Mouse (Mus musculus): ENCODE measurements around the gene Olfr373. TPM values are rescaled to one million over a fixed set of nuclear protein-coding genes. Genes with fewer than 3 reads are reported as not detected.

Gene Olfr373
- polyA plus RNA-seq, 1 experiment from 2014 or later: 0.05 TPM

- no peaks in the 10 kb centered on the region for H3K27me3 ChIP-seq
- H3K4me2 ChIP-seq (replicated peaks): peak overlapping the region; percentile 83
- peak overlapping the region; percentile 84 for H3K4me3 ChIP-seq (replicated peaks)
- H3K9me3 ChIP-seq: no peaks in the 10 kb centered on the region
- peak; percentile 84 for ATAC-seq
- H3K27ac ChIP-seq: peak overlapping the region; percentile 90
- peak overlapping the region; percentile 92 for H3K9ac ChIP-seq (replicated peaks)
- WGBS: under 1% methylated on average over 62 of the region's 62 CpGs
- peaks cover 22% of the 10 kb centered on the region for H3K36me3 ChIP-seq
- peaks cover 19% of the 10 kb centered on the region for H3K4me1 ChIP-seq (replicated peaks)
Measured at GRCm38 (mm10) chr8:72135446-72136301, 52.7 kb downstream of the Olfr373 start.

GRCm38 (mm10) chr8:72136302-72136978 lies 53.5 kb downstream of the Olfr373 start:
- WGBS: under 1% methylated on average over 18 of the region's 18 CpGs
- H3K4me3 ChIP-seq (replicated peaks): peak overlapping the region; percentile 84
- H3K9me3 ChIP-seq: no peaks in the 10 kb centered on the region
- H3K4me2 ChIP-seq (replicated peaks): peak overlapping the region; percentile 83
- no peaks in the 10 kb centered on the region for H3K27me3 ChIP-seq
- ATAC-seq: peak; percentile 21
- peaks cover 29% of the 10 kb centered on the region for H3K36me3 ChIP-seq
- peaks cover 19% of the 10 kb centered on the region for H3K4me1 ChIP-seq (replicated peaks)
- H3K9ac ChIP-seq (replicated peaks): peak overlapping the region; percentile 92
- H3K27ac ChIP-seq: peak overlapping the region; percentile 90

GRCm38 (mm10) chr8:72137431-72137830 lies 54.5 kb downstream of the Olfr373 start:
- no peak for ATAC-seq
- Histone ChIP-seq H3K4me1 (replicated peaks) (peaks cover 19% of the 10 kb centered on the region), H3K9ac (replicated peaks) (no peak overlapping the region), H3K27me3 (no peaks in the 10 kb centered on the region), H3K4me3 (replicated peaks) (no peak overlapping the region), H3K4me2 (replicated peaks) (peak overlapping the region; percentile 83), H3K36me3 (peaks cover 39% of the 10 kb centered on the region), H3K27ac (no peak overlapping the region), H3K9me3 (no peaks in the 10 kb centered on the region)
- WGBS: 92% methylated on average over 2 of the region's 2 CpGs

- Histone ChIP-seq H3K4me3 (replicated peaks) (no peak overlapping the region), H3K9me3 (no peaks in the 10 kb centered on the region), H3K4me1 (replicated peaks) (peaks cover 19% of the 10 kb centered on the region), H3K9ac (replicated peaks) (no peak overlapping the region), H3K27ac (no peak overlapping the region), H3K36me3 (peaks cover 49% of the 10 kb centered on the region), H3K27me3 (no peaks in the 10 kb centered on the region), H3K4me2 (replicated peaks) (no peak overlapping the region)
- WGBS: 96% methylated on average over 5 of the region's 5 CpGs
- ATAC-seq: no peak
Measured at GRCm38 (mm10) chr8:72138456-72138855, 55.5 kb downstream of the Olfr373 start.

GRCm38 (mm10) chr8:72143256-72143824 lies 60.4 kb downstream of the Olfr373 start:
- no peak overlapping the region for H3K9ac ChIP-seq (replicated peaks)
- no peaks in the 10 kb centered on the region for H3K9me3 ChIP-seq
- H3K4me2 ChIP-seq (replicated peaks): no peak overlapping the region
- no peaks in the 10 kb centered on the region for H3K27me3 ChIP-seq
- H3K36me3 ChIP-seq: peaks cover 93% of the 10 kb centered on the region
- no peaks in the 10 kb centered on the region for H3K4me1 ChIP-seq (replicated peaks)
- no peak overlapping the region for H3K4me3 ChIP-seq (replicated peaks)
- no peak overlapping the region for H3K27ac ChIP-seq
- 95% methylated on average over 13 of the region's 13 CpGs for WGBS
- ATAC-seq: no peak

GRCm38 (mm10) chr8:72144345-72144975 lies 61.5 kb downstream of the Olfr373 start:
- Histone ChIP-seq H3K4me3 (replicated peaks) (no peak overlapping the region), H3K27ac (no peak overlapping the region), H3K4me1 (replicated peaks) (no peaks in the 10 kb centered on the region), H3K9ac (replicated peaks) (no peak overlapping the region), H3K9me3 (no peaks in the 10 kb centered on the region), H3K27me3 (no peaks in the 10 kb centered on the region), H3K36me3 (peaks cover 92% of the 10 kb centered on the region), H3K4me2 (replicated peaks) (no peak overlapping the region)
- 90% methylated on average over 5 of the region's 5 CpGs for WGBS
- ATAC-seq: no peak

GRCm38 (mm10) chr8:72145511-72145910 lies 62.5 kb downstream of the Olfr373 start:
- H3K4me3 ChIP-seq (replicated peaks): no peak overlapping the region
- no peak overlapping the region for H3K27ac ChIP-seq
- no peak overlapping the region for H3K9ac ChIP-seq (replicated peaks)
- 93% methylated on average over 3 of the region's 3 CpGs for WGBS
- peaks cover 91% of the 10 kb centered on the region for H3K36me3 ChIP-seq
- H3K9me3 ChIP-seq: no peaks in the 10 kb centered on the region
- no peak for ATAC-seq
- H3K4me2 ChIP-seq (replicated peaks): no peak overlapping the region
- no peaks in the 10 kb centered on the region for H3K4me1 ChIP-seq (replicated peaks)
- no peaks in the 10 kb centered on the region for H3K27me3 ChIP-seq

- Histone ChIP-seq H3K36me3 (peaks cover 88% of the 10 kb centered on the region), H3K27ac (no peak overlapping the region), H3K4me1 (replicated peaks) (no peaks in the 10 kb centered on the region), H3K27me3 (no peaks in the 10 kb centered on the region), H3K4me3 (replicated peaks) (no peak overlapping the region), H3K9me3 (no peaks in the 10 kb centered on the region), H3K4me2 (replicated peaks) (no peak overlapping the region), H3K9ac (replicated peaks) (0 out of 2 replicates have a peak overlapping the region, but pooled peaks have one; percentile 10)
- no peak for ATAC-seq
- WGBS: 96% methylated on average over 1 of the region's 1 CpGs
Measured at GRCm38 (mm10) chr8:72146056-72146455, 63.1 kb downstream of the Olfr373 start.

GRCm38 (mm10) chr8:72146556-72146955 lies 63.6 kb downstream of the Olfr373 start:
- no peak overlapping the region for H3K9ac ChIP-seq (replicated peaks)
- H3K4me3 ChIP-seq (replicated peaks): no peak overlapping the region
- H3K9me3 ChIP-seq: no peaks in the 10 kb centered on the region
- no peak overlapping the region for H3K27ac ChIP-seq
- H3K27me3 ChIP-seq: no peaks in the 10 kb centered on the region
- no peaks in the 10 kb centered on the region for H3K4me1 ChIP-seq (replicated peaks)
- no peak overlapping the region for H3K4me2 ChIP-seq (replicated peaks)
- ATAC-seq: no peak
- peaks cover 88% of the 10 kb centered on the region for H3K36me3 ChIP-seq
- 99% methylated on average over 3 of the region's 3 CpGs for whole genome bisulfite sequencing

GRCm38 (mm10) chr8:72147266-72147665 lies 64.3 kb downstream of the Olfr373 start:
- Histone ChIP-seq H3K4me2 (replicated peaks) (no peak overlapping the region), H3K4me3 (replicated peaks) (no peak overlapping the region), H3K9ac (replicated peaks) (no peak overlapping the region), H3K4me1 (replicated peaks) (no peaks in the 10 kb centered on the region), H3K27me3 (no peaks in the 10 kb centered on the region), H3K27ac (no peak overlapping the region), H3K9me3 (no peaks in the 10 kb centered on the region), H3K36me3 (peaks cover 88% of the 10 kb centered on the region)
- 87% methylated on average over 2 of the region's 2 CpGs for WGBS
- ATAC-seq: no peak

- Histone ChIP-seq H3K4me1 (replicated peaks) (no peaks in the 10 kb centered on the region), H3K27ac (no peak overlapping the region), H3K9ac (replicated peaks) (no peak overlapping the region), H3K27me3 (no peaks in the 10 kb centered on the region), H3K9me3 (no peaks in the 10 kb centered on the region), H3K4me3 (replicated peaks) (no peak overlapping the region), H3K4me2 (replicated peaks) (no peak overlapping the region), H3K36me3 (peaks cover 80% of the 10 kb centered on the region)
- WGBS: 83% methylated on average over 1 of the region's 1 CpGs
- ATAC-seq: no peak
Measured at GRCm38 (mm10) chr8:72149056-72149455, 66.1 kb downstream of the Olfr373 start.

All from midbrain, embryonic 13.5 days (tissue).